Mouse (Mus musculus): ENCODE results near the gene Nudt7. TPM values are rescaled to one million over a fixed set of nuclear protein-coding genes. Genes with fewer than 3 reads are reported as not detected.

Gene Nudt7
- polyA plus RNA-seq, 1 experiment from 2014 or later, result 24.8 TPM

DNA sequence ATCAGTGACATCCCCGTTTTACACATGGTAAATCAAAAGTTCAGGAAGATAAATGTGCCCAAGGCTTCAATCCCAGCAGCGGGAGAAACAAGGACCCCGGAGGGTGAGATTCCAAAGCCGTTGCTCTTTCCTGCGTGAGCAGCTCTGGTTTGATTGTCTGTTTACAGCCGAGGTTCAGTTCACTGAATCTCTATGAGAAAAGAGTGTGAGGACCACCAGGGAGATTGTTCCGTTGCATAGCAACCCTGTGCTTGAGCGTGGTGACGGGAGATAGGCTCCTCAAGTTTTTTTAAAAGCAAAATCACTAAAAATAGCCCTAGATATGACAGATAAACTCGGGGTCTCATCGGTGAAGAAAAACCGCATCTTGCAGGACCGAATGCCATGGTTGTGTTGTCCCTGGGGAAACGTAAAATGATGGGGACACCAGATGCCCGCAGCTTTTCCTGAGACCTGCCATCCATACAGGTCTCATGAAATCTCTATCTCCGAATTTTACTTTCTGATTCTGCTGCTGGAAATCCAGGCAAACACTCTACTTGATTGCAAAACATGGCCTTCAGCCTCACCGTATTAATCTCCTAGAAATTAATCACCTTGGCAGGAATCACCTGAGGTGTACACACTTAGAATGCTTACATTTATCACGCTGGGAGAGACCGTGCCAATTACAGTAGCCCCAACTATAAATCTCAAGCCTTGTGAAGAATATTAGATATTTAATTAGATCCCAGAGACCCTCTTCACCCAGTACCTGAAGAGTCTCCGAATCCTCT is 23.8 kb upstream of the Nudt7 start:
- Histone ChIP-seq H3K36me3 (ENCODE audit: control insufficient read depth, insufficient read depth, low read length) (no peaks in the 10 kb centered on the region), H3K9ac (ENCODE audit: low read depth, low read length) (no peak overlapping the region), H3K27me3 (ENCODE audit: control insufficient read depth, insufficient read depth, low read length) (no peaks in the 10 kb centered on the region), H3K4me3 (ENCODE audit: low read depth, low read length) (no peak overlapping the region), H3K4me1 (ENCODE audit: control insufficient read depth, insufficient read depth, low read length) (no peaks in the 10 kb centered on the region), H3K4me2 (no peak overlapping the region), H3K9me3 (replicated peaks; ENCODE audit: control insufficient read depth, low read length) (no peaks in the 10 kb centered on the region), H3K27ac (ENCODE audit: low read depth, low read length) (no peak overlapping the region)
- ATAC-seq (replicated peaks; ENCODE audit: insufficient number of reproducible peaks, low FRiP score, low TSS enrichment), result no peak
- 77% methylated on average over 20 of the region's 20 CpGs for WGBS (ENCODE audit: insufficient replicate concordance)

DNA sequence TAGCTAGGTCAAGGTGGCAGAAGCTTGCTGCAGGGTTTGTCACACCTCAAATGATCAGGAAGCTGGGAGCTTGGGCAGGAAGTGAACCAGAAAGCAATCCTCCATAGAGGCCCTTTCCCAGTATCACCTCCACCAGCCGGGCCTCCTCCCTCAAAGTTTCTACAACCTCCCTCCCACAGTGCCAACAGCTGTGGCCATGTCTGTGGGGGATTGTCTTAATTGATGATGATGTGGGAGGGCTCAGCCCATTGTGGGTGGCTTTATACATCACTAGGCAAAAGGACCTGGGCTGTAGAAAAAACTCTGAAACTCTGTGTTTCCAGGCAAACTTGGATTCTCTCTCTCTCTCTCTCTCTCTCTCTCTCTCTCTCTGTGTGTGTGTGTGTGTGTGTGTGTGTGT is 18.3 kb upstream of the Nudt7 start:
- H3K27ac ChIP-seq (ENCODE audit: low read depth, low read length), result no peak overlapping the region
- H3K36me3 ChIP-seq (ENCODE audit: control insufficient read depth, insufficient read depth, low read length), result no peaks in the 10 kb centered on the region
- no peak for ATAC-seq (replicated peaks; ENCODE audit: insufficient number of reproducible peaks, low FRiP score, low TSS enrichment)
- no peaks in the 10 kb centered on the region for H3K9me3 ChIP-seq (replicated peaks; ENCODE audit: control insufficient read depth, low read length)
- no peaks in the 10 kb centered on the region for H3K4me1 ChIP-seq (ENCODE audit: control insufficient read depth, insufficient read depth, low read length)
- WGBS (ENCODE audit: insufficient replicate concordance), result 36% methylated on average over 1 of the region's 1 CpGs
- no peak overlapping the region for H3K9ac ChIP-seq (ENCODE audit: low read depth, low read length)
- no peak overlapping the region for H3K4me3 ChIP-seq (ENCODE audit: low read depth, low read length)
- no peaks in the 10 kb centered on the region for H3K27me3 ChIP-seq (ENCODE audit: control insufficient read depth, insufficient read depth, low read length)
- no peak overlapping the region for H3K4me2 ChIP-seq

- Histone ChIP-seq H3K9me3 (replicated peaks; ENCODE audit: control insufficient read depth, low read length) (no peaks in the 10 kb centered on the region), H3K27ac (ENCODE audit: low read depth, low read length) (no peak overlapping the region), H3K4me1 (ENCODE audit: control insufficient read depth, insufficient read depth, low read length) (no peaks in the 10 kb centered on the region), H3K36me3 (ENCODE audit: control insufficient read depth, insufficient read depth, low read length) (no peaks in the 10 kb centered on the region), H3K9ac (ENCODE audit: low read depth, low read length) (no peak overlapping the region), H3K4me2 (no peak overlapping the region), H3K27me3 (ENCODE audit: control insufficient read depth, insufficient read depth, low read length) (no peaks in the 10 kb centered on the region), H3K4me3 (ENCODE audit: low read depth, low read length) (no peak overlapping the region)
- no peak for ATAC-seq (replicated peaks; ENCODE audit: insufficient number of reproducible peaks, low FRiP score, low TSS enrichment)
- WGBS (ENCODE audit: insufficient replicate concordance), result 16% methylated on average over 2 of the region's 2 CpGs
These were observed 17.3 kb upstream of the Nudt7 start for GRCm38 (mm10) chr8:114116049-114116448.

DNA sequence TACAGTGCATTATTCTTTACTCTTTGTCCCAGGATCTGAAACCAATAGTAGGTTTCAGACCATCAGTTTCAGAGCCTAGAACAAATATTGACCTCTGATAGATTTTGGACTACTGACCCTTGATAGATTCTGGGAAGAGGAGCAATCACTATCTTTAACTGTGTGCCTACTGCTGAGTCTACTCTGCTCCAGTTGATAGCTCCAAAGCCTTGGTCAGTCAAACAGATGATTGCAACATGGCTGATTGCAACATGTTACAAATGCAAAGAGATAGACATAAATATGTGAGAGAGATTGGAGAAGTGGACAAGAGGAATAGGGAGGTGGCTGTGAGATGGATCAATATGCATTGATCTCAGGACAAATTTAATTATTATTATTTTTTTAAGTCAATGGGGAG is 15.9 kb upstream of the Nudt7 start:
- Histone ChIP-seq H3K4me1 (ENCODE audit: control insufficient read depth, insufficient read depth, low read length) (no peaks in the 10 kb centered on the region), H3K36me3 (ENCODE audit: control insufficient read depth, insufficient read depth, low read length) (no peaks in the 10 kb centered on the region), H3K27me3 (ENCODE audit: control insufficient read depth, insufficient read depth, low read length) (no peaks in the 10 kb centered on the region), H3K9ac (ENCODE audit: low read depth, low read length) (no peak overlapping the region), H3K27ac (ENCODE audit: low read depth, low read length) (no peak overlapping the region), H3K4me2 (no peak overlapping the region), H3K4me3 (ENCODE audit: low read depth, low read length) (no peak overlapping the region), H3K9me3 (replicated peaks; ENCODE audit: control insufficient read depth, low read length) (no peaks in the 10 kb centered on the region)
- ATAC-seq (replicated peaks; ENCODE audit: insufficient number of reproducible peaks, low FRiP score, low TSS enrichment), result no peak

DNA sequence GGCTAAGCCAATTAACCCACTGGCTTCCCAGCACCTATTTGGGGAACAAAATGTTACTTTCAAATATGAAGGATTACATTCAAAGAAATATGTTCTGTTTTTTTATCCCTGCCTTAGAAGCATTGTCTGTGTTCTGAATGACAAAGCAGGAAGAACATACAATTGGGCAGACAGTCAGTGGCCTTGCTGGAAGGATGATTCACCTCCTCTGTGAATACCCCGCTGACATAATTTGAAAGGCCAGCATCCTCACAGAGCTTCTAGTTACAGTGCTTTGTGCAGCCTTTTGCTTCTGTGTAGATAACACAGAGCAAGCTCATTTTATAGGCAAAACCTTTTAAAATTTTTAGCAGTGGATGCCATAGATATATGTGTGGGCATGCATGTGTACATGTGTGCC is 11.6 kb upstream of the Nudt7 start:
- ATAC-seq (replicated peaks; ENCODE audit: insufficient number of reproducible peaks, low FRiP score, low TSS enrichment), result no peak
- H3K4me3 ChIP-seq (ENCODE audit: low read depth, low read length), result no peak overlapping the region

GRCm38 (mm10) chr8:114123611-114124010 is 9.7 kb upstream of the Nudt7 start:
- Histone ChIP-seq H3K27ac (ENCODE audit: low read depth, low read length) (no peak overlapping the region), H3K4me3 (ENCODE audit: low read depth, low read length) (no peak overlapping the region), H3K9me3 (replicated peaks; ENCODE audit: control insufficient read depth, low read length) (no peaks in the 10 kb centered on the region), H3K27me3 (ENCODE audit: control insufficient read depth, insufficient read depth, low read length) (no peaks in the 10 kb centered on the region), H3K36me3 (ENCODE audit: control insufficient read depth, insufficient read depth, low read length) (no peaks in the 10 kb centered on the region), H3K4me2 (no peak overlapping the region), H3K9ac (ENCODE audit: low read depth, low read length) (no peak overlapping the region), H3K4me1 (ENCODE audit: control insufficient read depth, insufficient read depth, low read length) (no peaks in the 10 kb centered on the region)
- ATAC-seq (replicated peaks; ENCODE audit: insufficient number of reproducible peaks, low FRiP score, low TSS enrichment), result no peak
- WGBS (ENCODE audit: insufficient replicate concordance), result 47% methylated on average over 3 of the region's 3 CpGs

More for the DNA sequence above, 11.6 kb upstream of the Nudt7 start:
- H3K9ac ChIP-seq (ENCODE audit: low read depth, low read length), result no peak overlapping the region
- no peak overlapping the region for H3K27ac ChIP-seq (ENCODE audit: low read depth, low read length)
- no peaks in the 10 kb centered on the region for H3K36me3 ChIP-seq (ENCODE audit: control insufficient read depth, insufficient read depth, low read length)
- no peaks in the 10 kb centered on the region for H3K4me1 ChIP-seq (ENCODE audit: control insufficient read depth, insufficient read depth, low read length)
- no peak overlapping the region for H3K4me2 ChIP-seq
- H3K27me3 ChIP-seq (ENCODE audit: control insufficient read depth, insufficient read depth, low read length), result no peaks in the 10 kb centered on the region
- WGBS (ENCODE audit: insufficient replicate concordance), result 70% methylated on average over 1 of the region's 1 CpGs
- H3K9me3 ChIP-seq (replicated peaks; ENCODE audit: control insufficient read depth, low read length), result no peaks in the 10 kb centered on the region

DNA sequence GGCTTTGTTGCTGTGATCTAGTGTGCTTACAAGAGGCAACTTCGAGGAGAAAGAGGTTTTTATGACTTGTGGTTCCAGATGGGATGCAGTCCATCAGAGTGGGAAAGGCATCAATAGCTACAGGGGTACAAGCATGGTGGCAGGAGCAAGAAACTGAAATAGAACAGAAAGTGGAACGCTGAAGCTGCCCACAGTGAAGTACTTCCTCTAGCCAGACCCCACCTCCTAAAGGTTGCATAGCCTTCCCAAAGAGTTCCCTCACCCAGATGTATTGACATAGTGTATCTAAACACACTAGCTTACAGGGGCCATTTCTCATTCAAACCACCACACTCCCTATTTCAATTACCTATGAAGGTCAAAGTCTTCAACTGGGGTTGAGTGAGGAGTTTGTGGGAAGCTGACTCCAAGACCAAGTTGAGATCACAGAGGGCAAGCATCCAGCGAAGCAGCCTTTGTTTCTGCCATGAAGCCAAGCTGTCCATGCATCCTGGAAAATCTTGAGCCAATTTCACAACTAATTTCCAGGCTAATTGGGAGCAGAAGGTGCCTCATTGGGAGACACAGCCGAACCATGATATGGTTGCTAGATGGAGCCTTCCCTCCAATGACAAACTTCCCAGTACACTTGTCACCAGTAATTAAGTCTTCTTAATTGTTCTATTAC is 9.1 kb upstream of the Nudt7 start:
- Histone ChIP-seq H3K9me3 (replicated peaks; ENCODE audit: control insufficient read depth, low read length) (no peaks in the 10 kb centered on the region), H3K36me3 (ENCODE audit: control insufficient read depth, insufficient read depth, low read length) (no peaks in the 10 kb centered on the region), H3K4me3 (ENCODE audit: low read depth, low read length) (no peak overlapping the region), H3K27me3 (ENCODE audit: control insufficient read depth, insufficient read depth, low read length) (no peaks in the 10 kb centered on the region), H3K4me2 (no peak overlapping the region), H3K27ac (ENCODE audit: low read depth, low read length) (no peak overlapping the region), H3K4me1 (ENCODE audit: control insufficient read depth, insufficient read depth, low read length) (no peaks in the 10 kb centered on the region), H3K9ac (ENCODE audit: low read depth, low read length) (no peak overlapping the region)
- whole genome bisulfite sequencing (ENCODE audit: insufficient replicate concordance), result 70% methylated on average over 4 of the region's 4 CpGs
- ATAC-seq (replicated peaks; ENCODE audit: insufficient number of reproducible peaks, low FRiP score, low TSS enrichment), result no peak

DNA sequence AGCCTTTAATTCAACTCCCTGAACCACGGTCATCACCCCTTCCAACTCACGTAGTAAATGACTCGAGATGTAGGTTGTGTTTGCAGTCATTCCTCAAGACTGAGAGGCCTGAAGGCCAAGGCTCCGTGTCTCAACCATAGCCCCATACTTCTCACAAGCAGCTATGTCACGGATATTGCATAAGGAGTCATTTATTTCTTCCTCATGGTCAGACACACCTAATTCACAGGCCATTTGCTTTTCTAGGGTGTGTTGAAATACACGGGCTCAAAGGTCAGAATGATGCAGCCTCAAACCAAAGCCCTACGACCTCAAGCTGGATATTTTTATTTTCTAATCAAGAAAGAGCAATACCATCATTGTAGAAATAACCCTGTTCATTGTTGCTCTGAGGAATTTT is 2.5 kb upstream of the Nudt7 start:
- no peak for ATAC-seq (replicated peaks; ENCODE audit: insufficient number of reproducible peaks, low FRiP score, low TSS enrichment)
- WGBS (ENCODE audit: insufficient replicate concordance), result 83% methylated on average over 7 of the region's 7 CpGs
- Histone ChIP-seq H3K36me3 (ENCODE audit: control insufficient read depth, insufficient read depth, low read length) (no peaks in the 10 kb centered on the region), H3K4me2 (no peak overlapping the region), H3K27me3 (ENCODE audit: control insufficient read depth, insufficient read depth, low read length) (no peaks in the 10 kb centered on the region), H3K9ac (ENCODE audit: low read depth, low read length) (no peak overlapping the region), H3K9me3 (replicated peaks; ENCODE audit: control insufficient read depth, low read length) (no peaks in the 10 kb centered on the region), H3K27ac (ENCODE audit: low read depth, low read length) (no peak overlapping the region), H3K4me3 (ENCODE audit: low read depth, low read length) (no peak overlapping the region), H3K4me1 (ENCODE audit: control insufficient read depth, insufficient read depth, low read length) (peaks cover 7% of the 10 kb centered on the region; the same call in 1 of the 2 replicates)

DNA sequence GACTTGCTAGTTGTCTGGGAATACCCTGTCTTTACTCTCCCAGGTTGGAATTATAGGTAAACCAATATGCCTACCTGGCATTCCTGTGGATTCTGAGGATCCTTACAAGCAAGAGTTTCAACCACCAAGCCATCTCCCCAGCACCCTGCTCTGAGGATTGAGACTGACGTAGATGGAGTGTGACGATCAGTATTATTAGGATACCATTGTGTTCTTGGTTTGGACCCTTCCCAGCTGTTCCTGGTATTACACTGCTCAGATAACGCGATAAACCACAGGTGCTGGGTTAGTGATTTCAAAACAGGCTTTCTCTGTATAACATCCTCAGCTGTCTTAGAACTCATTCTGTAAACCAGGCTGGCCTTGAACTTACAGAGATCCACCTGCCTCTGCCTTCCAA is 1.9 kb upstream of the Nudt7 start:
- H3K4me2 ChIP-seq, result no peak overlapping the region
- H3K9ac ChIP-seq (ENCODE audit: low read depth, low read length), result no peak overlapping the region
- H3K36me3 ChIP-seq (ENCODE audit: control insufficient read depth, insufficient read depth, low read length), result no peaks in the 10 kb centered on the region
- no peak overlapping the region for H3K4me3 ChIP-seq (ENCODE audit: low read depth, low read length)
- H3K27me3 ChIP-seq (ENCODE audit: control insufficient read depth, insufficient read depth, low read length), result no peaks in the 10 kb centered on the region
- H3K27ac ChIP-seq (ENCODE audit: low read depth, low read length), result no peak overlapping the region
- ATAC-seq (replicated peaks; ENCODE audit: insufficient number of reproducible peaks, low FRiP score, low TSS enrichment), result no peak
- peaks cover 7% of the 10 kb centered on the region; the same call in 1 of the 2 replicates for H3K4me1 ChIP-seq (ENCODE audit: control insufficient read depth, insufficient read depth, low read length)
- no peaks in the 10 kb centered on the region for H3K9me3 ChIP-seq (replicated peaks; ENCODE audit: control insufficient read depth, low read length)
- whole genome bisulfite sequencing (ENCODE audit: insufficient replicate concordance), result 91% methylated on average over 4 of the region's 4 CpGs

Data from heart, embryonic 11.5 days (tissue).